Mouse (Mus musculus): ENCODE data around the gene Cdk19.

Cdk19 gene

DNA sequence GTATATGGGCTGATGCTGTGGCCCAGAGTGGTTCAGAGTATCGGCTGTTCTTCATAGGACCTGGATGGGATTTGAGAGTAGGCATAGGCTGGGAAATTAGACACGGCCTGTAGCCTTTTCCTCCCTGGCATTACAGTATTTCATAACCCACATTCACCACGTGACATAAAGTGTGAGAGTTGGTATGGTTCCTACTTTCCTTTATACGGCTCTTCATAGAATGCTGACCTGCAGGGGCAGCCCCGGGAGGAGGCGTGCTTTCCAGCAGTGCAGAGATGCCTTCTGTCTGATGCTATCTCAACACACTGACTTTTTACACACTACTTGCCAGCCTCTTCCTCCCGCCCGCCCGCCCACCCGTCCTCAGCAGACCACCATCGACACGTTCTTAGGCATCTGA lies 96.0 kb downstream of the Cdk19 start:
- in situ Hi-C loops (cut with MboI; ENCODE audit: low sequenced_read_pairs), result no loop called here

DNA sequence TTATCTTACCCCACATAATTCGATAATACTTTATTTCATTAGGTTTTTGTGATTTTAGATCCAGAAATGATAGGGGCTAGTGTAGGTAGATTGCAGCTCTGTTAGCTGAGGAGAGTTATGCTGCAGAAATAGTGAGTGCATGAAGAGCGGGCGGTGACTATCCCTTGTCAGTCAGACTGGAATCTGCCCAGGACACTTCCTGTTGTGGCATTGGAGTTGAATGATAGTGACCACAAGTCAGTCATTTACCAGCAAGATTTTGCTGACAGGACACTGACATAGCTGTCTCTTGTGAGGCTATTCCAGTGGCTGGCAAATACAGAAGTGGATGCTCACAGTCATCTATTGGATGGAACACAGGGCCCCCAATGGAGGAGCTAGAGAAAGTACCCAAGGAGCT lies 97.8 kb downstream of the Cdk19 start:
- in situ Hi-C loops (cut with MboI; ENCODE audit: low sequenced_read_pairs), result no loop called here

DNA sequence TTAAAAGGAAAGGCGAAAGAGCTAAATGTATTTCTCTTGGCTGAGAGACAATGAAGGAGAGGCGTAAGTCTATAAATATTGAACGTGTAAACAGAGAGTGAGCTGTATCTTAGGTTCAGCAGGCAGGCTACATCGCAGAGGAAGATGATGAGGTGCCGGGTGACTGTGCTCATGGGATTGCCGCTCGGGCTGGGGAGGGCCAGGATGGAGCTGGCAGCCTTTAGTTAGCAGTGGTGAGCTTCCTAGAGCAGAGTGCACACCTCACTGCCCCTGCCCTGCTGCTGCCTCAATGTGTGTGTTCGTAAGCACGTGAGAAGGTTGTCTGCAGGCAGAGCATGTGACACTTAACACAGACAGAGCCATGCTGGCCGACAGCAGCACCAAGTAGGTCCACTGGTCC lies 101.4 kb downstream of the Cdk19 start:
- in situ Hi-C loops (cut with MboI; ENCODE audit: low sequenced_read_pairs), result no loop called here

DNA sequence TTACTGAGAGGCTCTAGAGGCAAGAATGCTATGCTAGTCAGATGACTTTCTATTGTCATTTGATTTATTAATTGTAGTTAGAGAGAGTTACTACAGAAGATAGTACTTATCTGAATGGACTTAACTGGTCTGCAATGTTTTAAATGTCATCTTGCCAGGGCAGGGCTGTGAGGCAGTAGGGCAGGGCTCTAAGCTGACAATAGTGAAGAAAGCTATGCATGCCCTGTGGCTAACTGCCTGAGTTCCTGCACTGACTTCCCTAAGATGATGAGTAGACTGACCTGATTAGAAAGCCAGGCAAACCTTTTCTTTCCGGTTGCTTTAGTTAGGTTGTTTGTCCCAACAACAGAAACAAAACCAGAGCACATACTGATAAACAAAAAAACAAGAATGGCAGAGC lies 102.7 kb downstream of the Cdk19 start:
- in situ Hi-C loops (cut with MboI; ENCODE audit: low sequenced_read_pairs), result no loop called here

- in situ Hi-C loops (cut with MboI; ENCODE audit: low sequenced_read_pairs), result no loop called here
These were observed 104.0 kb downstream of the Cdk19 start for GRCm38 (mm10) chr10:40443371-40443770.

DNA sequence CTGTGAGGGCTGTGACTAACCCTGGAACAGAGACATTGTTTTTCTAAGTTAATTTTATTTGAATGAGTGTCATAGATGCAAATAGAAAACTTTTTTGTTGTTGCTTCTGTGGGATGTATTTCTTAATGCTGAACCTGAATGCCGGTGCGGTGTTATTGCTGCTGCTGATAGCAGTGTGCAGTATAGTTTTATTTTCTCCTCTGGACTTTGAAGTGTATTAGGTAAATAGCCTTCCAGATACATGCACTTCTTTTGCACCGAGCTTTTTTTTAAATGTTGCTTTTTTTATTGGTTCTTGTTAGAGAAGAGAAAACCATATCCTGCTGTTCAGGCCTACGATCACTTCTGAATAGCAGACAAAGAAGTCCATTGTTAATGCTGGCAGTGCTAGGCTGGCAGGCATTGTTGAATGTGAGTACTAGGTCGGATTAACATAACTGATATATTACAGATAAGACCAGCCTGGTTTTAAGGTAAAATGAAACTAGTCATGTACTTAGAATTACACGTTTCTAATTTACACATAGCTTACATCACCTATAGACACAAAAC lies 104.5 kb downstream of the Cdk19 start:
- in situ Hi-C loops (cut with MboI; ENCODE audit: low sequenced_read_pairs), result no loop called here

DNA sequence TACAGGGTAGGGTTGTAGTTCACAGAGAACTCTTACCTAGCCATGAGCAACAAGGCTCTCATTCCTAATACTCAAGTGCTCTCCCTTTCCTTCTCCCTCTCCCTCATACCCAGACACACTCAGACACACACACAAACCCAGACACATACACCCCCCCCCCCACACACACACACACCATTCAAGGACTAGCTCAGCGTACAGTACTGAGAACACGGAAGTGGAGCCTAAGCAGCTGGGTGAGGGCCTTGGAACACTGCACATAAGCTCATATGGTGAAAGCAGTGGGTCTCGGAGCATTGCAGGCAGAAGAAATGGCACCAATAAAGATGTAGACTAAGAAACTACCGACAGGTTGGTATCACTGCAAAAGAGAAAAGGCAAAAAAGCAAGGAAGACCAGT lies 105.2 kb downstream of the Cdk19 start:
- in situ Hi-C loops (cut with MboI; ENCODE audit: low sequenced_read_pairs), result no loop called here

GRCm38 (mm10) chr10:40446088-40446604 lies 106.8 kb downstream of the Cdk19 start:
- in situ Hi-C loops (cut with MboI; ENCODE audit: low sequenced_read_pairs), result no loop called here

GRCm38 (mm10) chr10:40446630-40447029 lies 107.3 kb downstream of the Cdk19 start:
- in situ Hi-C loops (cut with MboI; ENCODE audit: low sequenced_read_pairs), result no loop called here

- in situ Hi-C loops (cut with MboI; ENCODE audit: low sequenced_read_pairs), result no loop called here
These were observed 107.9 kb downstream of the Cdk19 start for GRCm38 (mm10) chr10:40447295-40447694.

GRCm38 (mm10) chr10:40447921-40448320 lies 108.6 kb downstream of the Cdk19 start:
- in situ Hi-C loops (cut with MboI; ENCODE audit: low sequenced_read_pairs), result no loop called here

DNA sequence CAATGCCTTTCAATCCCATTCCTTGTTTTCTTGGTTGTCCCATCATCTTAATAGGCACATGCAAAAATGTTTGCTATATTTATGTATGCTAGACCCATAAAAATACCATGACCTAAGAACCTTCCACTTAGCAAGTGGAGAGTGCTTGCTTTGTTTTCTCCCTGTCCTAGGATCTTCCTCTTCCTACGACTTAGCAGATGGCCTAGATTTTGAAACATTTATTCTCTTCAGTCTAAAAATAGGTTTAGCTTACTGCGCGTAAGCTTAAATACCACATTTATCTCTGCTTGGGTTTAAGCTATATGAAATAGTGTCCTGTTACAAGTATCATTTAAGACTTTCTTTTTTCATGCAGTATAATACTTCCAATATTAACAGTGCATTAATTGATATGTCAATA lies 109.1 kb downstream of the Cdk19 start:
- in situ Hi-C loops (cut with MboI; ENCODE audit: low sequenced_read_pairs), result no loop called here

- in situ Hi-C loops (cut with MboI; ENCODE audit: low sequenced_read_pairs), result no loop called here
These were observed 110.2 kb downstream of the Cdk19 start for GRCm38 (mm10) chr10:40449571-40449970.

- in situ Hi-C loops (cut with MboI; ENCODE audit: low sequenced_read_pairs), result no loop called here
These were observed 110.8 kb downstream of the Cdk19 start for GRCm38 (mm10) chr10:40450171-40450570.

DNA sequence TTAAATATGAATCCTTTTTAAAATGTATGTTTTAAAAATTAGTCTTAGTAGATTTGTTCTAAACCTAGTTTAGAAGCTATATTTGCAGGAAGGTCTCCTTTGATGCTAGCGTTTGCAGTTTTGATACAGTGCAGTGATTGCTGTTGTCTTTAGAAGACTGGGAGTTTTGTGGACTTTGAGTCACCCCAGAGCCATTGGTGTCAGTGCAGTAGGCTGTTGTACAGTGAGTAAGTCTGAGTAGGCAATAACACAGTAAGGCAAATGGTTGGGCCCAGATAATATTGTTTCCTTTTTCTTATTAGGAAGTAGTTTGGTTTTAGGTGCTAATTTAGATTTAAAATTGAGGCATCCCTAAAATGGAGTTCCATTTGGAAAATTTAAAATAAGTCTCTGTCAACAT lies 117.8 kb downstream of the Cdk19 start:
- in situ Hi-C loops (cut with MboI; ENCODE audit: low sequenced_read_pairs), result no loop called here

DNA sequence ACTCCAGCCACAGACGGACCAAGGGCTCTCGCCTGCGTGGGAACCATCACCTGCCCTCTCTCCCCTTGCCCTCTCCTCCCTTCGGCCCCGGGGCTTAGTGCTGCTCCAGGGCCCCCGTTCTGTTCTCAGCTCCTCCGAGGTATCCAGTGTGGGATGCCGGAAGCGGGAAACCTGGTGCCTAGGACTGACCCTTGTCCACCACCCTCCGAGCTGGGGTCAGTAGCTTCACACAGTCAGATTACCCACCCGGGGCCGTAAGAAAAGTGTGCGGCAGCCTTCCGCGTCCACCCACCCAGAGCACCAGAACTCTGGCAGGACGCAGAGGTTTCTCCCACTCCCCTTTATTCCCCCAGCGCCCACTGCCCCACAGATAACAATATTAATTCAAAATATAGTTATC lies 119.8 kb downstream of the Cdk19 start:
- in situ Hi-C loops (cut with MboI; ENCODE audit: low sequenced_read_pairs), result no loop called here

DNA sequence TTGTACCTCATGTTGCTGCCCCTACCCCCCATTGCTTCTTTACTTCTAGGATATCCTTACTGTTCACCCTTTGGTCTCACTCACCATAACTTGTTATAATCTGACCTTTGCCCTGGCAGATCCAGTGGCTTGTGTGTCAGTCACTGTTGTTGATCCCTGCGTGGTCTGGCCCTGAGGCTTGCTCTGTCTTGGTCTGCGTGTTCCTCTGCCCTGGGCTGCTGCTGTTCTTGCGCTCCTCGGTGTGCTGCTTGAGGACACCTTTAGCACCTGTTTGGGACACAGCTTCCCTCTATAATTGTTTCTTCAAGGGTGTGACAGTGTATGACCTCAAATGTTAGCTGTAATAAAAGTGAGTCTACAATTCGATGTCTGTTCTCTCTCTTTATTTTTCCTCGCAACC lies 122.0 kb downstream of the Cdk19 start:
- in situ Hi-C loops (cut with MboI; ENCODE audit: low sequenced_read_pairs), result no loop called here

DNA sequence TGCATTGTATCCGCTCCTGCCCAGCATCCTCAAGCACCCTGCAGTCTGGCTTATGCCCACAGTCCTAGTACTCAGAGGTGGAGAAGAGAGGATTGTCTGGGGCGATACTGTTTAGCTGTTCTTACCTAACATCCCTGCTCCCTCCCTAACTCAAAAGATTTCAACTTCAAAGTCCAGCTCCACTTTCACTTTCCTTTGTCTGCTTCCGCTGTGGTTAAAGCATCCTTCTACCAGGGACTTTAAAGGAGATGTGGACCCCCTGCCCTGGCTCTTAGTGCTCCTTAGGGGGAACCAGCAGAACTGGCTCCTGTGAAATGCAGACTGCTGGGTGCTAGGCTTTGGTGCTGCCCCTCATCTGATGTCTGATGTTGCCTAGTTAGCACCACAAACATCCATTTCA lies 122.9 kb downstream of the Cdk19 start:
- in situ Hi-C loops (cut with MboI; ENCODE audit: low sequenced_read_pairs), result no loop called here

GRCm38 (mm10) chr10:40467174-40467911 lies 128.0 kb downstream of the Cdk19 start:
- in situ Hi-C loops (cut with MboI; ENCODE audit: low sequenced_read_pairs), result no loop called here

DNA sequence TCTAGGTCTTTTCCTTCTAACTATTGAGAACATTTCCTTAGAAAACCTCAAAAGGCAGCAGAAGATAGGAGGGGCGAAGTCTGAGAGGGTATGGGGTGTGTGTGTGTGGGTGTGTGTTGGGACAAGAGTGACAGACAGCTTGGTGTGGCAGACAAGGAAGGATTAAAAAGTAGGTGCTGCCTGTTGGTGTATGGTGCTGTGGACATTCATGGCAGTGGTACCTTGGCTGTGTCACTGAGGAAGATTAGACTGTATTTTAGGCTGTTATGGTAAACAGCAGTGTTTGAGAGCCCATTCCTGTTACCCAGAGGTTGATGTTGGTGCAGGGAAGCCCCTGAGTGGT lies 128.5 kb downstream of the Cdk19 start:
- in situ Hi-C loops (cut with MboI; ENCODE audit: low sequenced_read_pairs), result no loop called here

GRCm38 (mm10) chr10:40469145-40469544 lies 129.8 kb downstream of the Cdk19 start:
- in situ Hi-C loops (cut with MboI; ENCODE audit: low sequenced_read_pairs), result no loop called here

DNA sequence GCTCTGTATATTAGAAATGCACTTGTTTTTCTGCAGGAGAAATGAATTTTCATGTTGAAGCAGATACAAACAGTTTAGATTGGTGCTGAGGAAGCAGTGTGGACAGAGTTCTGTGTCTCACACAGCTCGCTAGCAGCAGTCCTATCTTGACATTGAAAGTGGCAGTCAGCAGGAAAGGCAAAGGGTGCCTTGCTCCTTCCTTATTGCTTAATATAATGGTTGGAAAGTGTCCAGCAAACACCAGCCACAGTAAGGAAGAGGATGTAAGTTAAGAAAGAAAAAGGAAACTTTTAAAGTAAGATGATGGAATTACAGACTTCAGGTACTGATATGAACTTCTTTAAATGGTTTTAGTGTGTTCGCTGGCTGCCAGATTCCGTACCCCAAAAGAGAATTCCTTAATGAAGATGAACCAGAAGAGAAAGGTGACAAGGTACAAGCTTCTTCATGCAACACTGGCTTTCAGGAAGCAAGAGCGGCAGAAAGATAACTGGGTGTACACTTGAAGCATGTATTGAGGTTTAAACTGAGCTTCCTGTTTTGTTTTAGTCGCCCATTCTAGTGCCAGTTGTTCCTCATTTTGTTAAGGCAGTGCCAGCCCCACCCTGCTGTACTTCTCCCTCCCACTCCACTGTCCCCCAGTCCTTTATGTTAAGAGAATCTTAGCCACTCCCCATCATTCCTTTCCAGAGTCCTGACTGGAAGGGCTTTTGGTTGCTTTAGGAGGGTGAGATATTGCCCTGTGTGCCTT lies 137.3 kb downstream of the Cdk19 start:
- in situ Hi-C loops (cut with MboI; ENCODE audit: low sequenced_read_pairs), result no loop called here
